Mouse (Mus musculus): Measurements from ENCODE around the gene Wdr18.

Wdr18 gene

DNA sequence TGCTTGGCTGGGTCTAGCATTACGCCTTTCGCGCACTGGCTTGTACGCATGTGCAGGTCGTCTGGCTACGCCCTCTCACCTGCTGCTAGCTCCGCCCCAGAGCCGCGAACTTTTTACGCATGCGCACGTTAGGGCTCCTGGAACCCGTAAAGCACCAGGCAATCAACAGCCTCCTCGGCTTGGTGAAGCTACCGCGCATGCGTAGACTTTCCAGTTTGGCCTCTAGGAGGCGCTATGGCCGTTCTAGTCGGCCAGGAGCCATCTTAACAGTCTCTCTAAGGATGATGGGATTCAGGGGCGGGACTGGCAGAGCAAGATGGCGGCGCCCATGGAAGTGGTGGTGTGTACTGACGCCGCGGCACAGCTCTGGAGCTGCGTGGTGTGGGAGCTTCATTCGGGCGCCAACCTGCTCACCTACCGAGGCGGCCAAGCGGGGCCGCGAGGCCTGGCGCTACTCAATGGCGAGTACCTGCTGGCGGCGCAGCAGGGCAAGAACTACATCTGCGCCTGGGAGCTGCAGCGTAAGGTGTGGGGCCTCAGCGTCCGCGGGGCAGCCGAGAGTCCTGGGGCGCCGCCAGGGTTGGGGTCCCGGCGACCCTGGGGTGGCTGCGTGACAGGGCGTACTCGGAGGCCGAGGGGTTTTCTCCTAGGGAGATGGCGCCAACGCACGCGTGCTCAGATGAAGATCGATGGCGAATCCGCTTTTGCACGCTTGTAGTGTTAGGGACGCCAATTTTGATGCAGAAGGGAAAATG is at the start of gene Wdr18:
TSS of gene Wdr18 (plus strand) at position 306 of the 755 bp plus-strand sequence.
- DNase-seq (ENCODE audit: extremely low read depth, low read depth): peak; percentile 98

DNA sequence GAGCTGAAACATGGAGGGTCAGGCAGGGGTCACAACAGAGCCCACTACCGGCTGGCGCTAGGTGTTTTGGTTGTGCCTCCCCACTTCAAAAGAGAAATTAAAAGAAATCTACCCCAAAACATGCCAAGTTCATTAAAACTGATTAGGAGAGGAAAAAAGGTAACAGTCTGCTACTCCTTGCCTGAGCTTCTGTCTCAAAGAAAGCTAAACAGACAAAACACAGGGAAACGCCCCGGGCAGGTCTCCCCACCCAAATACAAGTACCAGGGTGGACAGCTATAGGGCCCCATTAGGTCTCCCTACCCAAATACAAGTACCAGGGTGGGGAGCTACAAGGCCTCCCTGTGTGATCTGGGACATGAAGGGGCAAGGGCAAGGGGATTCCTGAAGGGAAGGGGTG is 49.4 kb upstream of the Wdr18 start, which contains the start of gene Gm26602:
TSS of gene Gm26602 (plus strand) at position 301 of the 400 bp plus-strand sequence.
- no peak for DNase-seq (ENCODE audit: extremely low read depth, low read depth)

DNA sequence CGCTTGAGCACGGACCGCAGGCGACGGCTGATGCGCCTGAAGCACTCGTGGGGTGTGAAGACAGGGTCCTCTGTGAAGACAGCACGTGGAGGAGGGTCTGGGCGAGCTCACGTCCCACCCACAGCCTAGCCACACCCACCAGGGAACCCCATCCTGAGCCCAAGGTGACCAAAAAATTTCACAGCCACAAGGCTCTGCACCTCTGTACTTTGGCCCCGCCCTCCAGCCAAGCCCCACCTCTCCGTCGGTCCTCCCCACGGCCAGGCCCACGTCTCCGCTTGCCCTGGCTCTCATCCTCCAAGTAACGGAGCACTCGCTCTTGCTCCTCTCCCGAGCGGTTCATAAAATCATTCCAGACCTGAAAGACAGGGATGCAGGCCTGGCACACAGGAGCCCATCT is 47.5 kb upstream of the Wdr18 start:
- DNase-seq (ENCODE audit: extremely low read depth, low read depth): no peak

DNA sequence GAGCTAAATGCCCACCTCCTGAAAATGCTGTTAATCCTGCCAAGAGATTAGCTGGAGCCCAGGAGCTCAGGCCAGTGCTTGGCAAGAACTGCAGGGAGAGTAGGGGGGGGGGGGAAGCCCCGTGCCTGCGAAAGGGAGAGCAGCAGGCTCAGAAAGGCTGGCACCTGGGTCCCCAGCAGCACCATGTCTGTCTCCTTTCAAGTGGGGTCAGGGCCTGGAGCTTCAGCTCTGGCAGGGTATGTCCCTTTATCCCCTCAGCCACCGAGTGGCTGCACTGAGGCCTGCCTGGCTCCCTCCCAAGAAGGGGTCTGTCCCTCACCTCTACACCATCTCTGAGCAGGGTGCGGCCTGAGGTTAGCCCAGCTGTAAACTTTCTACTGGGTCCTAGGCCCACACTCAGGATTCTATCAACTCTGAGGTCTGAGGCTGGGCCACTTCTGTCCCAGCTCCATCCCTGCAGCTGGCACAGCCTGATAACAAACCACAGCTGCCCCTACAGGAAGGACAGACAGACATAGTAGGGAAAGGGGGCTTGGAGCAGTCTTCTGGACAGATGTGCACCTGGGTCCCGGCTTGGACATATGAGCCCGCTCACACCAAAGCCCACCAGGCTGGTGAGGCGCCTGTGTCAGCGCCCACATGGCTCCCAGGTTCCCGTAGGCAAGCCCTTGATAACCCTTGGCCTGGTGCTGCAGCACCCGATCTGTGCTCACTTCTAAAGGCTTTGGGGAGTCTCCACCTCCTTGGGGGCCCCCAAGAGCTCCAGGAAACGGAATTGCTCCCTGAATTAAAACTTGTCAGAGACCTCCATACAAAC is 45.6 kb upstream of the Wdr18 start:
- DNase-seq (ENCODE audit: extremely low read depth, low read depth): peak; percentile 74

DNA sequence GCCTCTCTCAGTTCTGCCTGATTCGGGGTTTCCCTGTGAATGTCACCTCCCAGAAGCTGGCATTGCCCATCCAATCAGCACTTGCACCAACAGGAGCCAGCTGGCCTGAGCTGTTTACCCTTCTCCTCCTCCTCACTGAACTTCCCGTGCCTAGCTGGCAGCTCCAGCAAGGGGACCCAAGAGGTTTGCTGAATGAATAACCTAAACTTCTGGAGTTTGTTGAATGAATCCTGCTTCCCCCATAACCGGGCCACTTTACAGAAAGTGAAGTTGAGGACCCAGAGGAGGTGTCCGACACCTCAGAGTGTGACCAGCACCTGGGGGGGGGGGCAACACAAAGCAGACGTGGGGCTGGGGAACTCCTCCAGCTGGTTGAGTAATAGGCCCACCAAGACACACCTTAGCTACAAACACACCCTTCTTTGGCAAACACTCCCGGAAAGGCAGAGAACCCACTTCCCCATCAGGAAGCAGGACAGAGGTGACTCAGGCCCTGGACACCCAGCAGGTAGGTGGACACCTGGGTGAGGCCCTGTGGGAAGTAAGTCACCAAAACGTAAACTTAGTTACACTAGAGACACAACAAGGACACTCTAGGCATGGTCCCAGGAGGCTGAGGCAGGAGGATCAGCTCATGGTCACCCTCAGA is 44.9 kb upstream of the Wdr18 start:
- DNase-seq (ENCODE audit: extremely low read depth, low read depth): no peak

DNA sequence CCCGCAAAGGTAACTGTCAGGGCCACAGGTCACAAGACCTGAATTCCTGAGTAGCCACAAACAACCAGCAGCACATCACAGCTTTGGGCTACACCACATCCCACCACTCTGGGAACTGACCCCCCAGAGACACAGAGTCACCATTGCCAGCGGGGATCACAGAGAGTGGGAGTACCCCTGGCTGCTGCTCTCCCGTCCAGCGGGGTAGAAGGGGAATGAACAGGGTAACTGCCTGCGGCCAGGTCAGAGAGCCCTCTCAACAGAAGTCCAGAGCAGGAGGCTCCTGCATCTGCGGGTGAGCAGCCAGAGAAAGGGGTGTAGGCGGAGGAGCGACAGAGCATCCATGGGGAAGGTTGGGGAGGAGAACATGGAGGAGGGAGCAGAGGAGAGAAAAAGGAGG is 43.9 kb upstream of the Wdr18 start:
- DNase-seq (ENCODE audit: extremely low read depth, low read depth): no peak

DNA sequence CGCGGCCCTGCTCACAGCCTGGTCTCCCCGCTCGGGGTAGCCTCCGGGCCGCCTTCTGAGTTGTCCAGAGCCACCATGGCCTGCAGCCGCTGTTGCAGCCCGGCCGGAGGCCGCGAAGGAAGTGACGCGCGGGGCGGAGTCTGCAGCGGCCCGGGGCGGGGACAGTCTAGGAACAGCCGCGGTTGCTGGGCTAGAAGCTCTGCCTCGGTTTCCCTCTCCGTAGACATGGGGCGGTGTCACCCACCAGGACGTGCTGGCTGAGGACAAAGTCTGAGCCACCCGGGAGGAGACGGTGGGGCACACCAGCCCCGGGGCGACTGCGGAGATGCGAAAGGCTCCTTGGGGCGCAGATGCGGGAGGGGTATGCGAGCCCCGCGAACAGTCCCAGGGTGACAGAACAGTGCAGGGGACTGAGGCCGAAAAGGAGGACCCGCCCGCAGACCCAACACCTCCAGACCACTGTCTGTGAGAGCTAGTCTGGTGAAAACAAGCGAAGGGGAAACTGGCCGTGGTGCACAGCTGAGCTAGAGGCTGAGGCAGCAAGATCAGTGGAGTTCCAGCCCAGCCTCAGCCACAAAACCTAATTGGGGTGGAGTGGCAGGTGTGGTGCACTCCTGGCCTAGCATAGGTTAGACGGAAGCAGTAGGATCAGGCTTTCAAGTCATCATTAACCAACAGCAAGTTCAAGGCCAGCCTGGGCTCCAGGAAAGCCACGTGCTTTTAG is 43.0 kb upstream of the Wdr18 start, which contains the start of gene Kiss1r:
TSS of gene Kiss1r (plus strand) at position 164 of the 724 bp plus-strand sequence.
- DNase-seq (ENCODE audit: extremely low read depth, low read depth): no peak

DNA sequence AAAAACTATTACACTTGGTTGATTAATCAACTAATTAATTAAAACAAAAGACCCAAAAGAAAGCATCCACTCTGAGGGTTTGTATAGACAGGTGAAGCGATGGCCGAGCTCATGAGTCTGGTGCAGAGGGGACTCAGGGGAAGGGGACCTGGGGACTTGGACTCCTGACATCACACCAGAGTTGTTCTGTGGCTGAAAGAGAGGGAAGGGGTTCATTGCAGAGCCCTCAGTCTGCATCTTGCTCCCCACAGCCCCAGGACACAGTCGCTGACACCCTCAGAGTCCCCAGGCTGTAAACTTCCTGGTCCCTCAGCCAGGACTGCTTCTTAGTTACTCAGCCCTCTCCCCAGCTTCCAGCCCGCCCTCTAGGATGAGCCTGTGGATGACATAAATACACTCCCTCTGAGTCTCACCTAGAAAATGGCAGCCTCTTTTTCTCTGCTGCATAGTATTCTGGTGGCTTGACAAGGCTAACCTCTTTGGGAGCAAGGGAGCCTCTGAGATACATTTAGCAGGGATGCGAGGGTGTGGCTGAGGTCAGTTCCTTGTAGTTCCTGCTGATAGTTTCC is 42.3 kb upstream of the Wdr18 start:
- no peak for DNase-seq (ENCODE audit: extremely low read depth, low read depth)

DNA sequence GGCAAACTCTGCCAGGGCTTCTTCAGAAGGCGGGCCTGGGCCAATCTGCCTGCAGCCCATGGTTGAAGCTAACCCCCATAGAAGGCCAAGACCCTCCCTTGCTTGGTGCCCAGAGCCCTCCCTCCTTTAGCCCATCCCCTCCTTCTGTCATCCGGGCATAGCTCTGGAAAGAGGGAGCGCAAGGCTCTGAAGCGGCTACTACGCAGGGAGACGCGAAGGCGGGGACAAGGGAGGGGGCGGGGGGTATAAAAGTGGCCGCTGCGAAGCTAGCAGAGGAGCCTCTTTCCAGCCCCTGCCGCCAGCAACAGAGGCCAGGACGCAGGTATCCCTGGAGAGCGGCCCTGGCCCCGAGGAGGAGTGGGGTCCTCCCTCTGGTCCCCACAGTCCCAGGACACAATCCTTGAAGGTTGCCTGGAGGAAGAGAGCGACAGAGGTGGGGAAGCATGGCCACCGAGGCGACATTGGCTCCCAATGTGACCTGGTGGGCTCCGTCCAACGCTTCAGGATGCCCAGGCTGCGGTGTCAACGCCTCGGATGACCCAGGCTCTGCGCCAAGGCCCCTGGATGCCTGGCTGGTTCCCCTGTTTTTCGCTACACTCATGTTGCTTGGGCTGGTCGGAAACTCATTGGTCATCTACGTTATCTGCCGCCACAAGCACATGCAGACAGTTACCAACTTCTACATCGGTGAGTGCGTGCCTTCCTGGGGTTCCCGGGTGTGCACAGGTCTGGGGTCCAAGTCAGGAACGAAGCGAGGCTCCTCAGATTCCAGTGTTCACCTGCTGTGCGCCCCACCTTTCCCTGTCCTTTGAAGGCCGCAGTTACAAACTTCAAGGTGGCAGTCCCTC is 41.5 kb upstream of the Wdr18 start:
- no peak for DNase-seq (ENCODE audit: extremely low read depth, low read depth)

DNA sequence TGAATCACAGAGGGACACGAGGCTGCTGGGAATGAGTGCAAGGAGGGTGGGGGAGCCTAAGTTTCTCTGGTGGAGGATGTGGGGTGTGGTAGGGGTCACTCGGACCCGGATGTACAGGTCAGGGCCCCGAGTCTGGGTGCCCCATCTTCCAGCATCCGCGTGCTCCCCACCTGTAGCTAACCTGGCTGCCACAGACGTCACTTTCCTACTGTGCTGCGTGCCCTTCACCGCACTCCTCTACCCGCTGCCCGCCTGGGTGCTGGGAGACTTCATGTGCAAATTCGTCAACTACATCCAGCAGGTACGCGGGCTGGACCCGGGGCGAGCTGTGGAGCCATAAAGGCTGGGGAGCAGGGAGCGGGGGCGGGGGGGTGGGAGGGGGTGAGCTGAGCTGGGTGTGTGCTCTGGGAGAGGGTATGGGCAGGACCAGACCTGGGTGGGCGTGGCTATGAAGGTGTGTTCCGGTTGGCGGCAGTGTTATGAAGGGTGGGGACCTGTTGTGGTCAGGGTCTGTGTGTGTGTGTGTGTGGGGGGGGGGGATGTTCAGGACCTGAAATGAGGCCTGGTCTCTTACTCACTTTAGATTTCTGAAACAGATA is 40.6 kb upstream of the Wdr18 start:
- no peak for DNase-seq (ENCODE audit: extremely low read depth, low read depth)

DNA sequence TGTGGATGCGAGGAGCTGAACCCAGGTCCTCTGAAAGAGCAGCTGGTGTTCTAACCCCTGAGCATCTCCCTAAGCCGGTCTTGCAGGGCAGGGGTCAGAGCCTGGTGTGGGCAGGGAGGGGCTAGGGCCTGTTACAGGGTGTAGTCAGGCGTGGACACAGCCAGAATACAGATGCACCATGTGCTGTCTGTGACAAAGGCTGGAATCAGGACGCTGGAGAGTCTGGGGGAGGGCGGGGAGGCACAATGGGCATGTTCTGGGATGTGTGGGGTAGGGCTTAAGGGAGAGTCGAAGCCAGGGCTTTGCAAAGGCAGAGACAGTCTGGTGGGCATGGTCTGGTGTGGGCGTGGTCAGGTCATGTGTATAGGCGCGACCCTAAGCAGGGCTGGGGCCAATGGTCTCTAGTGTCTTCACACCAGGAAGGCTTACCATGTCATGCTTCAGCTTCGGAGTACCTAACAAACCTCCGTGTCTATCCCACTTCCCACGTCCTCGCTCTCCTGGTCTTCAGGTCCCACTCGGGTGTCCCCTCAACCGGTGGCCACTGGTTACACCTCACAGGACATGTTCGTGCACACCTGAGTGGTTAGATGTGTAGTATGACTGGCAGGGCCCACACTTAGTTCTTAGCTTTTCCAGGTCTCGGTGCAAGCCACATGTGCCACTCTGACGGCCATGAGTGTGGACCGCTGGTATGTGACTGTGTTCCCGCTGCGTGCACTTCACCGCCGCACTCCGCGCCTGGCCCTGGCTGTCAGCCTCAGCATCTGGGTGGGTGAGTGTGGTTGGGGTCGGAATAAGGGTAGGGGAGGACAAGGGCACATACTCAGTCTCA is 39.7 kb upstream of the Wdr18 start:
- DNase-seq (ENCODE audit: extremely low read depth, low read depth): no peak

DNA sequence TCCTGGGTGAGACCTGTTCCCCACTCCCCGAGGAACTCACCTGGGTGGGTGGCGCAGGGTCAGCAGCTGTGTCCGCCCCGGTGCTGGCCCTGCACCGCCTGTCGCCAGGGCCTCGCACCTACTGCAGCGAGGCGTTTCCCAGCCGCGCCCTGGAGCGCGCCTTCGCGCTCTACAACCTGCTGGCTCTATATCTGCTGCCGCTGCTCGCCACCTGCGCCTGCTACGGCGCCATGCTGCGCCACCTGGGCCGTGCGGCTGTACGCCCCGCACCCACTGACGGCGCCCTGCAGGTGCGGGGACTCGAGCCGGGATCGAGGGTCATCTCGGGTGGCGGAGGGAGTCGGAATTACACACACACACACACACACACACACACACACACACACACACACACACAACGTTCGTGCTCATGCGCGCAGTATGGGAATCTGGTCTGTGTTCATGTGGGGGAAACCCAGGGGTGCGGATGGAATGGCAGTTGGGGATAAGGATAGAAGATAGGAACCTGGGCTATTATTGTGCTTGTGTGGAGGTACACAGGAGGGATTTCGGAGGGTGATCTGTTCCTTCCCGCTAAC is 38.9 kb upstream of the Wdr18 start, which contains the start of gene R3hdm4:
TSS of gene R3hdm4 (minus strand) at position 251 of the 578 bp plus-strand sequence.
- DNase-seq (ENCODE audit: extremely low read depth, low read depth): no peak

DNA sequence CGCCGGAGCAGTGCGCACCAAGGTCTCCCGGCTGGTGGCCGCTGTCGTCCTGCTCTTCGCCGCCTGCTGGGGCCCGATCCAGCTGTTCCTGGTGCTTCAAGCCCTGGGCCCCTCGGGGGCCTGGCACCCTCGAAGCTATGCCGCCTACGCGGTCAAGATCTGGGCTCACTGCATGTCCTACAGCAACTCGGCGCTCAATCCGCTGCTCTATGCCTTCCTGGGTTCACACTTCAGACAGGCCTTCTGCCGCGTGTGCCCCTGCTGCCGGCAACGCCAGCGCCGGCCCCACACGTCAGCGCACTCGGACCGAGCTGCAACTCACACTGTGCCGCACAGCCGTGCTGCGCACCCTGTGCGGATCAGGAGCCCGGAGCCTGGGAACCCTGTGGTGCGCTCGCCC is 38.4 kb upstream of the Wdr18 start:
- DNase-seq (ENCODE audit: extremely low read depth, low read depth): no peak

DNA sequence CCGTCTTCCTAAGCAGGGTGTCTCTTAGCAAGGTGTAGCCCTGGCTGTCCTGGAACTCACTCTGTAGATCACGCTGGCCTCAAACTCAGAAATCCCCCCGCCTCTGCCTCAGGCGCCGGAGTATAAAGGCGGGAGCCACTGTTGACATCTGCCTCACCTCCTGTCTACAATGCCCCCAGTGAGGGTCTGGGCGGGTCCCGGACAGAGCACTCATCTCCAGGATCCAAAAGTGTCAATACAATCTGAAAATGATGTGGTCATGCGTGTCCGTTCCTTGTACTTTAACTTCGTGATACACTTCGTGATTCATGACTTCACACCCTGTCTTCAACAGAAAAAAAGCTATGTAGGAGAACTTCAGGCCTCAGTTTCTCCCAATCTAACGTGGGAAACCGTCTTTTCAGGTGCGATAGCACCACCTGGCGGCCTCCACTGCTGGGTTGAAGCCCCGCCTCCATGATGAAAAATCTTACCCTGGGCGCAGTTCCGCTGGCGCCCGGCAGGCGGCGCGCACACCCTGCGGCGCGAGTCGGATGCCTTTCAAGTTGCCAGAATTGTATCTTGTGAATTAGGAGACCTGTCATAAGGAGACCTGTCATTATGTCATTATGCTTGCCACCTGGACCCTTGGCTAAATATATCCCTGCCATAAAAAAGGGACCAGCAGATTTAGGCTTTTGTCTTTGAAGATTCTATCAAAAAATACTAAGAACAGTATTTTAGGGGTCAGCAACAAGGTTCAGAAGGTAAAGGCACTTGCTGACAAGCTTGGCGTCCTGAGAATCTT is 34.8 kb upstream of the Wdr18 start:
- peak; percentile 62 for DNase-seq (ENCODE audit: extremely low read depth, low read depth)

DNA sequence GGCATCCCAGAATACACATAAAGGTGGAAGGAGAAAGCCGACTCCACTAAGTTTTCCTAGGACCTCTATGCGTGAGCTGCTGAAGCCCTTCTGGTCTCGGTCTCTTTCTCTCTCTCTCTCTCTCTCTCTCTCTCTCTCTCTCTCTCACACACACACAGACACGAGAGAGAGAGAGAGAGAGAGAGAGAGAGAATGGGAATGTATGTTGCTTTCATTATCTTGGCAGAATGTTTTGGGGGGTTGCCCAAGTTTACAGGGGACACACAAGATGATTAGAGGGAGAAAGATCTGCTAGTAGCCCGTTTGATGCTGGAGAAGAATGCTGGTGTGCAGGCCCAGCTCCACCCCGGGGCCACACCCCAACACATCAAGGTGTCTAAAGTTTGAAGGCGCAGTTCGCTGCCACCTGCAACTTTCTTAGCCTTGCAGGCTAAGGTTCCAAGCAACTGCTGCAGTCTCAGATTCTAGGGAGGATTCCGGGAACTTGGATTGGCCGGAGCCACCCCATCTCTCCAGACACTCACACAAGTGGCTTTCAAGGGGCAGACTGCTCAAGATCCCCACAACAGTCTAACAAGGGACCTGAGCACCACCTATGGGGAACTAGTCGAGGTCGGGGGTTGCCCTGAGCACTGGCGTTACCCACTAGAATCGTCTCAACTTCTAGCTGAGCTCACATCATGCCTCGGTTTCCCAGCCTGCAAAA is 34.0 kb upstream of the Wdr18 start:
- no peak for DNase-seq (ENCODE audit: extremely low read depth, low read depth)

DNA sequence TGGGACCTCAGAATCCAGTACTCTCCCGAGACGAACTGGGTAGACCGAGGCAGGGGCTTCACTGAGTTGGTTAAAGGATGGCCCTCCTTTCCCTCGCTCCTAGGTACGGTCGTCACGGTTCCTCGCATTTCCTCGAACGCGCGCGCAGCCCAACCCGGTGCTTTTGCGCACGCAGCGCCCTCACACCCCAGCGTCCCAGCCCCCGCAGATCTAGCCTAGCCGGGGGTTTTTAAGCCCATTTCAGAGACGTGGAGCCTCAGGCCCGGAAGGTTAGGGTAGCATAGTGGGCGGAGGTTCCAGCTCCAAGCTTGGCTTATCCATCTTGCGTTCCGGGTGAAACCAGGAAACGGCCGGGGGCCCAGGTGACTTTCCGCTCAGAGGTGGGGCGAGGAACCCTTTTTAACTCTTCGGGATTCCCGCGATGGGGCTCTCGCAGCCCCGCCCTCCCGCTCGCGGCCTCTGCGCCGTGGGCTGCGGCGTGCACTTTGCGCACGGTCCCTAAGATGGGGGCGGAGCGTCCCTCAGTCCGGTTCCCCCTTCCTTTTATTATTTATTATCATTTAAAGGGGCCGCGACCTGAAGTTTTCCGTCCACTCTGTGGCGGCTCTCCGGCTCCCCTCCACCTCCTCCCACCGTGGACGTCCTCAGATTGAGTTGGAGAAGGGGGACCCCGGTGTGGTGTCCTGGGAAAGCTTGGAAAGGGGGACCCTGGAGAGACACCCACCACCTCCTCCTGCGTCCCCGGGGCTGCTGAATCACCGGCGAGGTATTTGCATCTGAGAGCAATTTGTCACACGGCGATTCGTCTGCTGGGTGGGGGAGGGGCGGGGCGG is 33.2 kb upstream of the Wdr18 start, which contains the start of gene Arid3a:
TSS of gene Arid3a (plus strand) at position 553 of the 833 bp plus-strand sequence.
- DNase-seq (ENCODE audit: extremely low read depth, low read depth): peak; percentile 79

Measured in MEL-GATA-1-ER (cell line).